Mouse (Mus musculus): ENCODE results near the gene Fam47e. TPM values are rescaled to one million over a fixed set of nuclear protein-coding genes. Genes with fewer than 3 reads are reported as not detected.

The Fam47e gene
- polyA plus RNA-seq (2015; fragmentation: Nextera tagmentation; extraction: Ambion mirVana): 0.10 TPM in 1 of 2 replicates, not detected in the other

DNA sequence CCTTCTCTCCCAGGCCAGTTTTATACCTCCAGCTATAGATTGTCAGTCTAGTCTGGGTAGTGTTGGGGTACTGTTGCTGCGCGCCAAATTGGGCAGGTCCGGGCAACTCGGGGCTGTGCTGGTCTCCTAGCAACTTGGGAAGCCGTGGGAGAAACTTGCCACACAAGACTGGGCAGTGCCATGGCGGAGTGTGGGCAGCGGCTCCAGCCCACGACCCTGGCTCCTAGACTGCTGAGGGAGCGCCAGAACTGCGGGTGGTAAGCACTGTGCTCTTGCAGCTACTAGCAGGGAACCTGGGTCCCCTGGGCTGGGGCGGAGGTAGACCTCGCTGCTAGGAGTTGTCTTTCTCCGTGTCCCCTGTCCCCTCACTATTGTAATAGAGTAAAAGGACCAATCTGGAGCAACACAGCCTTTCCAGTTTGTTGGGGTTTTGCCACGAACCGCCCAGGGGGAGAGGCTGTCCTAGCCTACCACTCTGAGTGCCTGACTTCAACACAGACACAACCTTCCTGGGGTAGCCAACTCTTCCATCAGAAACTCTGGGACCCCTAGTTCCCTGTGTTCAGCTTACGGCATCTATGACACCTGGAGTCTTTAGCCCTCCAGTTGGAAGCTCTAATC, at the start of gene Fam47e:
Fam47e (plus strand) TSS at position 179 of the 621 bp plus-strand sequence.

DNA sequence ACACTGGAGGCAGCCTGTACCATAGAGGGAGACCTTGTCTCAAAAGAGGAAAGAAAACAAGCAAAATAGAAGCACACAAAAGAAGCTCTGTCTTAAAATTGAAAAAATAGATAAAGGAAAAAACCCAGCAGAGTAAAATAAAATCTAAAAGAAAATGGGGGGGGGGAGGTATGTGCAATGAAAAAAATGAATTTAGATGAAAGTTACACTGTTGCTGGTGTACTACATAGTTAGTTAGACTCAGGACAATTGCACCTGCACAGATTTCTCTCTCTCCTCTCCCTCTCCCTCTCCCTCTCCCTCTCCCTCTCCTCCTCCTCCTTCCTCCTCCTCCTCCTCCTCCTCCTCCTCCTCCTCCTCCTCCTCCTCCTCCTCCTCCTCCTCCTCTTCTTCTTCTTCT, 48.1 kb upstream of the Fam47e start, which contains the start of gene Scarb2:
Scarb2 (minus strand) TSS at position 101 of the 400 bp plus-strand sequence.

DNA sequence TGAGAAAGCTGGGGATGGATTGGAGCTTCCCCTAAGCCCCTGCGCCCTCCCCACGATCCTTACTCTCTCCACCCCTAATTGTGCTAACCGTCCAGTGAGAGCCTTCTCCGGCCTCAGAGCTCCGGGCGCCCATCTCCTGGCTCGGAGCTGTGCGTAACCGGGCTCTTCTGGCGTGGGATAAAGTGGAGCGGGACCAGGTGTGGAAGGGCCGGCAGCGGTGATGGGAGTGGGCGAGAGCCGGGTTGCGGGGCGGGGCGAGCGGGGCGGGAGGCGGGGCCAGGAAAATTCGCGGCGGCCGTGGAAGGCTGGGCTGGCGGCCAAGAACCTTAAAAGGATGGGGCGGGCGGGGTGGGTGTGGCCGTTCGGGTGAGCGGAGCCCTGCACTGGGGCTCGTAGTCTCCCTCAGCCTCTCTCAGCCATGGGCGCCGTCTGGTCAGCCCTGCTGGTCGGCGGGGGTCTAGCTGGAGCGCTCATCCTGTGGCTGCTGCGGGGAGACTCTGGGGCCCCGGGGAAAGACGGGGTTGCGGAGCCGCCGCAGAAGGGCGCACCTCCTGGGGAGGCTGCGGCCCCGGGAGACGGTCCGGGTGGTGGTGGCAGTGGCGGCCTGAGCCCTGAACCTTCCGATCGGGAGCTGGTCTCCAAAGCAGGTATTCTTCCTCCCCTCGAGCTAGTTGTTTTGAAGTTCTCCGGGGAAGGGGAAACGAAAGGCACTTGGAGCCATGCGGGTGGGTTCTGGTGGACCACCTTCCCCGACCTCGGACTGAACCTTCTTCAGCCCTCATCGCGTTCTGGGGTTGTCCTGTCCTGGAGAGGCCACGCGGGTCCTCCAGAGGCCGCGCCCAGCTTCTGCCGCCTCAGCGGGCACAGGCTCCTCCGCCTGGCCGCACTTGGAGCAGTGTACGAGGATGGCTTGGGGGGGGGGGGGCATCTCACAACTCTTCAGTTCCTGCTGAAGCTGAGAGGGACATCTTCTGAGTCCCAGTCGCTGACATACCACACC, 48.1 kb downstream of the Fam47e start, which contains the start of gene Stbd1:
Stbd1 (plus strand) TSS at position 351 of the 1,000 bp plus-strand sequence.

Other genes with a start within 250 kb of the Fam47e start
- gene Sdad1, start 244.6 kb upstream of the Fam47e start, polyA plus RNA-seq (2015; fragmentation: Nextera tagmentation; extraction: Ambion mirVana): 26.6 and 26.8 TPM in 2 replicates
- 0.06 and 0.95 TPM in 2 replicates for gene Cxcl9, start 227.0 kb upstream of the Fam47e start, polyA plus RNA-seq (2015; fragmentation: Nextera tagmentation; extraction: Ambion mirVana)
- 3.3 and 5.7 TPM in 2 replicates for gene Art3, start 223.2 kb upstream of the Fam47e start, polyA plus RNA-seq (2015; fragmentation: Nextera tagmentation; extraction: Ambion mirVana)
- 1.2 and 3.5 TPM in 2 replicates for gene Cxcl10, start 206.2 kb upstream of the Fam47e start, polyA plus RNA-seq (2015; fragmentation: Nextera tagmentation; extraction: Ambion mirVana)
- 31.9 and 35.4 TPM in 2 replicates for gene Nup54, start 119.8 kb upstream of the Fam47e start, polyA plus RNA-seq (2015; fragmentation: Nextera tagmentation; extraction: Ambion mirVana)
- 11.5 and 13.2 TPM in 2 replicates for gene Scarb2, start 48.2 kb upstream of the Fam47e start, polyA plus RNA-seq (2015; fragmentation: Nextera tagmentation; extraction: Ambion mirVana)
- 25.9 and 33.9 TPM in 2 replicates for gene Stbd1, start 48.0 kb downstream of the Fam47e start, polyA plus RNA-seq (2015; fragmentation: Nextera tagmentation; extraction: Ambion mirVana)
- gene Ccdc158, start 120.2 kb downstream of the Fam47e start, polyA plus RNA-seq (2015; fragmentation: Nextera tagmentation; extraction: Ambion mirVana): 0.49 and 0.51 TPM in 2 replicates
- gene Shroom3, start 128.4 kb downstream of the Fam47e start, polyA plus RNA-seq (2015; fragmentation: Nextera tagmentation; extraction: Ambion mirVana): 2.6 and 2.7 TPM in 2 replicates

All from spleen, postnatal 0 days (tissue).